Mouse (Mus musculus) cerebellum, adult 2 months (tissue): ENCODE data around the gene Kif26a.

ENCODE experiments used
- CTCF ChIP-seq: fragments of 200-500 bp; IDR thresholded peaks from 2 replicates; pipeline ENCODE4 v1.5.1; 2011; ENCODE audit warnings: low read depth, mild to moderate bottlenecking, control low read depth, low read length, moderate library complexity, borderline replicate concordance; ENCODE audit not compliant: insufficient read depth
- POLR2A ChIP-seq: fragments of 200-500 bp; IDR thresholded peaks from 2 replicates; pipeline ENCODE4 v1.6.1; 2011; ENCODE audit warnings: low read length, control low read depth, borderline replicate concordance; ENCODE audit not compliant: insufficient read depth

- TF ChIP-seq CTCF (no peak), POLR2A (no peak)
Observed at GRCm38 (mm10) chr12:112130957-112131356, 15.1 kb upstream of the Kif26a start.
